Mouse (Mus musculus): ENCODE measurements around the gene Muc20. TPM values are rescaled to one million over a fixed set of nuclear protein-coding genes. Genes with fewer than 3 reads are reported as not detected.

The Muc20 gene
- total and polyA plus RNA-seq, 3 experiments: 0.11 TPM; not detected in 2

GRCm38 (mm10) chr16:32815160-32815605 is 17.9 kb upstream of the Muc20 start:
- DNase-seq (ENCODE audit: low spot score): no peak
- Histone ChIP-seq H3K36me3 (replicated peaks) (no peaks in the 10 kb centered on the region), H3K9me3 (replicated peaks) (no peaks in the 10 kb centered on the region), H3K27me3 (ENCODE audit: insufficient read depth, low read length) (peaks cover 43% of the 10 kb centered on the region), H3K4me1 (ENCODE audit: insufficient read depth, low read depth, low read length) (peaks cover 13% of the 10 kb centered on the region), H3K4me3 (ENCODE audit: low read depth, low read length) (no peak overlapping the region)
- no peak for ATAC-seq (ENCODE audit: extremely low read depth, insufficient number of reproducible peaks, low FRiP score, poor library complexity, severe bottlenecking)
- TF ChIP-seq TAL1 (conservative IDR thresholded peaks at IDR 0.05; ENCODE audit: low read depth, low read length) (no peak), GATA2 (IDR thresholded peaks at IDR 0.05; ENCODE audit: borderline replicate concordance, low read depth, low read length) (no peak), CTCF (IDR thresholded peaks at IDR 0.05; ENCODE audit: low read depth, low read length) (no peak), GATA1 (IDR thresholded peaks at IDR 0.05; ENCODE audit: borderline replicate concordance, low read length) (no peak), POLR2AphosphoS5 (IDR thresholded peaks at IDR 0.05; ENCODE audit: insufficient replicate concordance, low read depth, low read length) (no peak)

- TF ChIP-seq TAL1 (conservative IDR thresholded peaks at IDR 0.05; ENCODE audit: low read depth, low read length): no peak
- Histone ChIP-seq H3K4me3 (ENCODE audit: low read depth, low read length) (no peak overlapping the region), H3K9me3 (replicated peaks) (no peaks in the 10 kb centered on the region), H3K4me1 (ENCODE audit: insufficient read depth, low read depth, low read length) (peaks cover 13% of the 10 kb centered on the region), H3K27me3 (ENCODE audit: insufficient read depth, low read length) (peaks cover 43% of the 10 kb centered on the region), H3K36me3 (replicated peaks) (no peaks in the 10 kb centered on the region)
- DNase-seq (ENCODE audit: low spot score): no peak
- ATAC-seq (ENCODE audit: extremely low read depth, insufficient number of reproducible peaks, low FRiP score, poor library complexity, severe bottlenecking): no peak
These were observed 17.3 kb upstream of the Muc20 start for GRCm38 (mm10) chr16:32814539-32814938.

GRCm38 (mm10) chr16:32813771-32814170 is 16.5 kb upstream of the Muc20 start:
- peaks cover 39% of the 10 kb centered on the region for H3K27me3 ChIP-seq (ENCODE audit: insufficient read depth, low read length)
- DNase-seq (ENCODE audit: low spot score) (no peak), ATAC-seq (ENCODE audit: extremely low read depth, insufficient number of reproducible peaks, low FRiP score, poor library complexity, severe bottlenecking) (no peak)
- H3K4me1 ChIP-seq (ENCODE audit: insufficient read depth, low read depth, low read length): peaks cover 13% of the 10 kb centered on the region
- no peak overlapping the region for H3K4me3 ChIP-seq (ENCODE audit: low read depth, low read length)
- H3K9me3 ChIP-seq (replicated peaks): no peaks in the 10 kb centered on the region
- H3K36me3 ChIP-seq (replicated peaks): no peaks in the 10 kb centered on the region
- TF ChIP-seq POLR2AphosphoS5 (IDR thresholded peaks at IDR 0.05; ENCODE audit: insufficient replicate concordance, low read depth, low read length): no peak
- no peak for TF ChIP-seq TAL1 (conservative IDR thresholded peaks at IDR 0.05; ENCODE audit: low read depth, low read length)
- no peak for TF ChIP-seq GATA1 (IDR thresholded peaks at IDR 0.05; ENCODE audit: borderline replicate concordance, low read length)
- TF ChIP-seq CTCF (IDR thresholded peaks at IDR 0.05; ENCODE audit: low read depth, low read length): no peak
- no peak for TF ChIP-seq GATA2 (IDR thresholded peaks at IDR 0.05; ENCODE audit: borderline replicate concordance, low read depth, low read length)

GRCm38 (mm10) chr16:32813362-32813761 is 16.1 kb upstream of the Muc20 start:
- peaks cover 17% of the 10 kb centered on the region for H3K4me1 ChIP-seq (ENCODE audit: insufficient read depth, low read depth, low read length)
- no peaks in the 10 kb centered on the region for H3K9me3 ChIP-seq (replicated peaks)
- H3K36me3 ChIP-seq (replicated peaks): no peaks in the 10 kb centered on the region
- TF ChIP-seq GATA2 (IDR thresholded peaks at IDR 0.05; ENCODE audit: borderline replicate concordance, low read depth, low read length): no peak
- TF ChIP-seq CTCF (IDR thresholded peaks at IDR 0.05; ENCODE audit: low read depth, low read length): no peak
- TF ChIP-seq TAL1 (conservative IDR thresholded peaks at IDR 0.05; ENCODE audit: low read depth, low read length): no peak
- TF ChIP-seq GATA1 (IDR thresholded peaks at IDR 0.05; ENCODE audit: borderline replicate concordance, low read length): no peak
- TF ChIP-seq POLR2AphosphoS5 (IDR thresholded peaks at IDR 0.05; ENCODE audit: insufficient replicate concordance, low read depth, low read length): no peak
- peaks cover 40% of the 10 kb centered on the region for H3K27me3 ChIP-seq (ENCODE audit: insufficient read depth, low read length)
- H3K4me3 ChIP-seq (ENCODE audit: low read depth, low read length): peak overlapping the region; percentile 44; the same call in 1 of the 2 replicates
- no peak for ATAC-seq (ENCODE audit: extremely low read depth, insufficient number of reproducible peaks, low FRiP score, poor library complexity, severe bottlenecking)
- no peak for DNase-seq (ENCODE audit: low spot score)

- H3K4me1 ChIP-seq (ENCODE audit: insufficient read depth, low read depth, low read length): peaks cover 21% of the 10 kb centered on the region
- DNase-seq (ENCODE audit: low spot score): peak; percentile 77
- H3K27me3 ChIP-seq (ENCODE audit: insufficient read depth, low read length): peaks cover 44% of the 10 kb centered on the region
- no peak; the same call in 1 of the 2 replicates for ATAC-seq (ENCODE audit: extremely low read depth, insufficient number of reproducible peaks, low FRiP score, poor library complexity, severe bottlenecking)
- H3K36me3 ChIP-seq (replicated peaks): no peaks in the 10 kb centered on the region
- peak overlapping the region; percentile 44; the same call in 1 of the 2 replicates for H3K4me3 ChIP-seq (ENCODE audit: low read depth, low read length)
- TF ChIP-seq POLR2AphosphoS5 (IDR thresholded peaks at IDR 0.05; ENCODE audit: insufficient replicate concordance, low read depth, low read length) (no peak), CTCF (IDR thresholded peaks at IDR 0.05; ENCODE audit: low read depth, low read length) (peak; percentile 82), GATA2 (IDR thresholded peaks at IDR 0.05; ENCODE audit: borderline replicate concordance, low read depth, low read length) (no peak)
- H3K9me3 ChIP-seq (replicated peaks): no peaks in the 10 kb centered on the region
These were observed 15.7 kb upstream of the Muc20 start for GRCm38 (mm10) chr16:32812888-32813361.

GRCm38 (mm10) chr16:32810321-32810720 is 13.1 kb upstream of the Muc20 start, which contains the start of gene Smbd1:
Smbd1 (minus strand) TSS chr16:32810477.
- Histone ChIP-seq H3K4me1 (ENCODE audit: insufficient read depth, low read depth, low read length) (peaks cover 44% of the 10 kb centered on the region), H3K36me3 (replicated peaks) (no peaks in the 10 kb centered on the region), H3K4me3 (ENCODE audit: low read depth, low read length) (no peak within 1 kb of the TSS), H3K27me3 (ENCODE audit: insufficient read depth, low read length) (peaks cover 36% of the 10 kb centered on the region), H3K9me3 (replicated peaks) (no peaks in the 10 kb centered on the region)
- ATAC-seq (ENCODE audit: extremely low read depth, insufficient number of reproducible peaks, low FRiP score, poor library complexity, severe bottlenecking) (no peak), DNase-seq (ENCODE audit: low spot score) (no peak)
- TF ChIP-seq TAL1 (conservative IDR thresholded peaks at IDR 0.05; ENCODE audit: low read depth, low read length) (no peak), GATA2 (IDR thresholded peaks at IDR 0.05; ENCODE audit: borderline replicate concordance, low read depth, low read length) (no peak), POLR2AphosphoS5 (IDR thresholded peaks at IDR 0.05; ENCODE audit: insufficient replicate concordance, low read depth, low read length) (no peak), GATA1 (IDR thresholded peaks at IDR 0.05; ENCODE audit: borderline replicate concordance, low read length) (no peak), CTCF (IDR thresholded peaks at IDR 0.05; ENCODE audit: low read depth, low read length) (no peak)

All from G1E (cell line).